Mouse (Mus musculus): ENCODE results near the gene Cmas. TPM values are rescaled to one million over a fixed set of nuclear protein-coding genes. Genes with fewer than 3 reads are reported as not detected.

Cmas gene
- 79.5 and 101 TPM in 2 replicates for polyA plus RNA-seq (2012; rRNA removed)

DNA sequence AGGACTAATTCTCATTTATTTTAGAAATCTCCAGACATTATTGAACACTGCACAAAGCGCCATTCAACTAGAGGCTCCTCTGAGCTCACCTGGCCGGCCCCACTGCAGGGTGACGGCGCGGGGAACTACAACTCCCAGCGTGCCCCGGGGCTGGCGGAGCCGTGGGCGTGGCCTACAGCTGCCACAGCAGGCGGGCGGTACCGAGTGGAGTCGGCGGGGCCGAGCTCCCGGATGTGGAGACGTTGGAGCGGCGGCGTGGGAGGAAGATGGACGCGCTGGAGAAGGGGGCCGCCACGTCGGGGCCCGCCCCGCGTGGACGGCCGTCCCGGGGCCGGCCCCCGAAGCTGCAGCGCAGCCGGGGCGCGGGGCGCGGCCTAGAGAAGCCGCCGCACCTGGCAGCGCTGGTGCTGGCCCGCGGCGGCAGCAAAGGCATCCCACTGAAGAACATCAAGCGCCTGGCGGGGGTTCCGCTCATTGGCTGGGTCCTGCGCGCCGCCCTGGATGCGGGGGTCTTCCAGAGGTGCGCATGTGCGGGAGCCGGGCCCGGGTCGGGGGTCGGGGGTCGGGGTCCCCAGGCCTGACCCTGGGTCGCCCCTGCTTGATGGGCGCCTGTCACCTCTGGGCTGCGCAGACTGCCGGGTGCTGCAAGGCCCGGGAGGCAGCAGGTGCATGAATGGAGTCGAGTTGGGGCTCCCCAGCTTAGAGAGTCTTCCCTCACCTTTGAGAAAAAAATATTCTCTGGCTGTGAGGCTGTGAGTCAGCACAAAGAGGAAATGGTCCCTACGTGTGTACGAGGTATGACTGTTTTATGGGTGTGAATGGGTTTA, at the start of gene Cmas:
Cmas (plus strand) TSS at position 180 of the 827 bp plus-strand sequence.

DNA sequence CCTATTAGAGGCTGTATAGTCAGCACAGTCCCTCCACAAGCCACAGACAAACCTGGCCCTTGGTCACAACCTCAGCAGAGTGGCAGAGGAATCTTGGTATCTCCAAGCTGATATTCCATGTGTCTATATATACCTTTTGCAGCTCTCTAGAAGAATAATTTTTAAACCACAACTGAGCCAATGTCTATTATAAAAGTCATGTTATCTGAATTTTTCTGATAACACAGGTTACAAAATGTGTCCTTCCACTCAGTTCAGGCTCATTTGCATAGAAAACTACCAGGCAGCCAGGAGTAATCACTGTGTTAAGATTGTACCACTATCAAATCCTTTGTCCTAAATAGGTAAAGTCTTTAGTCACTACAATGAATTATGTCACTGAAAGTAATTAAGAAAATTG, 47.9 kb downstream of the Cmas start, which contains the start of gene Sult6b2:
Sult6b2 (minus strand) TSS at position 101 of the 400 bp plus-strand sequence.

Other genes starting within 250 kb of the Cmas start
- gene Ldhb, start 248.7 kb upstream of the Cmas start, polyA plus RNA-seq (2012; rRNA removed), result 368 and 395 TPM in 2 replicates
- gene Kcnj8, start 185.1 kb upstream of the Cmas start, polyA plus RNA-seq (2012; rRNA removed), result 4.1 and 4.5 TPM in 2 replicates
- 2.4 and 3.4 TPM in 2 replicates for gene Abcc9, start 54.4 kb upstream of the Cmas start, polyA plus RNA-seq (2012; rRNA removed)
- gene Sult6b2, start 47.8 kb downstream of the Cmas start, polyA plus RNA-seq (2012; rRNA removed), result 0.05 TPM in 2 replicates
- gene St8sia1, start 207.8 kb downstream of the Cmas start, polyA plus RNA-seq (2012; rRNA removed), result 6.4 and 8.4 TPM in 2 replicates

Data from central nervous system, embryonic 11.5 days (tissue).